Mouse (Mus musculus) ES-Bruce4 (cell line): Measurements from ENCODE around the gene Cebpb.

ENCODE experiments used
- CTCF ChIP-seq: IDR thresholded peaks from one replicate; pipeline ENCODE4 v1.8.1; 2011; ENCODE audit warnings: low read depth, low read length
- POLR2A ChIP-seq: IDR thresholded peaks from one replicate; pipeline ENCODE4 v1.8.1; 2011; ENCODE audit warnings: low read length; ENCODE audit not compliant: insufficient read depth

- TF ChIP-seq POLR2A (no peak), CTCF (no peak)
Measured at GRCm38 (mm10) chr2:167730036-167730435, 41.3 kb downstream of the Cebpb start.
